Mouse (Mus musculus) testis, adult 2 months (tissue): ENCODE results near the gene Apoh.

Source experiments
- CTCF ChIP-seq: fragments of 200-500 bp; IDR thresholded peaks from 2 replicates; pipeline ENCODE4 v1.5.1; 2012; ENCODE audit warnings: low read depth, mild to moderate bottlenecking, inconsistent platforms, low read length, moderate library complexity; ENCODE audit not compliant: control insufficient read depth, insufficient read depth, insufficient replicate concordance
- POLR2A ChIP-seq: fragments of 200-500 bp; IDR thresholded peaks from 2 replicates; pipeline ENCODE4 v1.6.1; 2012; ENCODE audit warnings: low read depth, mild to moderate bottlenecking, inconsistent platforms, low read length, moderate library complexity; ENCODE audit not compliant: control insufficient read depth

DNA sequence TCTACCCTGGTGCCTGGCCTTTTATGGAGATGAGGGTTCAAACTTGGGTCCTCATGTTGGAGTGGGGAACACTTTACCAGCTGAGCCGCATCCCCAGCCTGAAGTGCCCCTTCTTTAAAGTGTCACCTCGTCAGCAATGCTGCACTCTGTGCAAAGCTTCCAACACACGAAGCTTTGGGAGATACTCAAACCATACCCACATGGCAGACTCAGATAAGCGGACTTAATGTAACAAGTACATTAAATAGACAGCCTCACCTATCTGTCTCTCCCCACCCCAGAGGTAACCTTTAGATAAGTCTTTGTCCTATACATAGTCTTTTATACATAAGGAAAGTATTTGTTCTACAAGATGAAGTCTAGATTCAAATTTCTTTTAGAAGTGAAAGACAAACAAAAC lies 17.8 kb downstream of the Apoh start:
- no peak for TF ChIP-seq CTCF
- TF ChIP-seq POLR2A: no peak
